Comparison of ENCODE assay signal across 28 mouse cellular contexts in the genomic region with DNA sequence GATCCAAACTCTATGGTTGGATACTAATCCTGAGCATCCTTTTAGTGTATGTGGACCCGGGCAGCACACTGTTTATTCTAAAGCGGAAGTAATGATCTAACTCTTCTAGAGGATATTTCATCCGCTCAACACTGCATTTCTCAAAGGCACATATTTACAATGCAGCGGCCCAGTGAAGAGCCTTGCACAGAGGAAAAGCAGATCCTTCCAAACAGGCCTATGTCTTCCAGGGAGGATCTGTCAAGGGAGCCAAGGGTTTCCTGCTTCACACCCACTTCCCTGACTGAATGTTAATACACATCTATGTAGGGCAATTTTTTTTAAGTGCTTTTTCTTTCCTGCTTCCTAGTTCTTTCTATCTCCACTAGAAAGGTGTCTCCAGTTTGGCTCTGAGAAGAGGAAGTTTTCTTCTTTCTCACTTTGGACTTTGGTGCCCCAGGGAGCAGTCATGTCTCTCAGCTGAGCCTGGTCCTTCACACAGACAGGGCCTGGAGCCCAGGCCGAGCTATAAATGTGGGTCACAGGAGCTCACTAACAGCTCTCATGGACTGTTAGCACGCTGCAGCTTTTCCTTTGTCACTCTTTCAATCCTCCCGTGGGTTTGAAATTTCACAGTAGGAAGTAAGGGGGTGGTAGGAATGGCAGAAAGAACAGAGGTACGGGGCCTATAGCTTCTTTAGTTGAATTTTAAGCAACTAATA.
A peak's percentile ranks its signal among the peaks of the same experiment; 100 is the strongest.
DNase-seq lines count a peak whose midpoint lies in the region; ATAC-seq and TF ChIP-seq lines count a peak whose summit lies in the region.
"Had no signal": no experiment of that assay in that cellular context is flagged by ENCODE, and none has a peak within 500 bp of the region (broad histone marks: within the 10 kb centered on the region; RNA-seq: fewer than 3 reads in every experiment).

No protein-coding gene starts in this region.

- 0 out of 2 replicates have a peak overlapping the region, but pooled peaks have one; percentile 17 for H3K27ac ChIP-seq in hindbrain, embryonic 16.5 days (ENCODE audit: low read depth, low read length)
- no peak overlapping the region for H3K27ac ChIP-seq in hindbrain, embryonic 13.5 days
- peak overlapping the region; percentile 58; the same call in 1 of the 2 replicates for H3K27ac ChIP-seq in lung, embryonic 14.5 days (ENCODE audit: low read depth)
- peak overlapping the region; percentile 26; the same call in 1 of the 2 replicates for H3K27ac ChIP-seq in stomach, embryonic 15.5 days
- H3K27ac ChIP-seq in stomach, postnatal 0 days (replicated peaks), result no peak overlapping the region
- peak overlapping the region; percentile 21; the same call in 1 of the 2 replicates for H3K27ac ChIP-seq in stomach, embryonic 16.5 days (ENCODE audit: low read length)
- H3K27ac ChIP-seq: heart, embryonic 13.5 days; hindbrain, embryonic 15.5 days; liver, embryonic 14.5 days; neural tube, embryonic 12.5 days had no signal

- no peaks in the 10 kb centered on the region; the same call in 1 of the 2 replicates for H3K36me3 ChIP-seq in hindbrain, embryonic 16.5 days (ENCODE audit: control insufficient read depth, insufficient read depth, low read length)
- peaks cover 8% of the 10 kb centered on the region for H3K36me3 ChIP-seq in hindbrain, embryonic 13.5 days
- H3K36me3 ChIP-seq in lung, embryonic 14.5 days (ENCODE audit: insufficient read depth), result peaks cover 8% of the 10 kb centered on the region
- H3K36me3 ChIP-seq in stomach, embryonic 15.5 days, result 0 out of 2 replicates have a peak, but pooled peaks cover 3% of the 10 kb centered on the region
- no peaks in the 10 kb centered on the region for H3K36me3 ChIP-seq in stomach, postnatal 0 days (ENCODE audit: control insufficient read depth, insufficient read depth, low read length)
- H3K36me3 ChIP-seq in stomach, embryonic 16.5 days (ENCODE audit: control insufficient read depth, insufficient read depth, low read length), result no peaks in the 10 kb centered on the region

- H3K9me3 ChIP-seq in hindbrain, embryonic 16.5 days (ENCODE audit: control insufficient read depth, low read length), result no peaks in the 10 kb centered on the region
- no peaks in the 10 kb centered on the region for H3K9me3 ChIP-seq in hindbrain, embryonic 13.5 days
- H3K9me3 ChIP-seq in lung, embryonic 14.5 days (ENCODE audit: low read depth, low read length), result no peaks in the 10 kb centered on the region
- no peaks in the 10 kb centered on the region for H3K9me3 ChIP-seq in stomach, embryonic 15.5 days
- no peaks in the 10 kb centered on the region for H3K9me3 ChIP-seq in stomach, postnatal 0 days (ENCODE audit: control insufficient read depth, low read length)
- H3K9me3 ChIP-seq in stomach, embryonic 16.5 days (replicated peaks; ENCODE audit: control insufficient read depth, low read length), result no peaks in the 10 kb centered on the region
- H3K9me3 ChIP-seq: heart, embryonic 13.5 days; hindbrain, embryonic 15.5 days; neural tube, embryonic 12.5 days had no signal

- no peak overlapping the region for H3K4me3 ChIP-seq in hindbrain, embryonic 16.5 days (ENCODE audit: low read length)
- H3K4me3 ChIP-seq in hindbrain, embryonic 13.5 days, result no peak overlapping the region
- H3K4me3 ChIP-seq in lung, embryonic 14.5 days (ENCODE audit: low read depth, low read length), result no peak overlapping the region
- H3K4me3 ChIP-seq in stomach, embryonic 15.5 days (replicated peaks), result no peak overlapping the region
- no peak overlapping the region for H3K4me3 ChIP-seq in stomach, postnatal 0 days (ENCODE audit: low read depth, low read length)
- no peak overlapping the region for H3K4me3 ChIP-seq in stomach, embryonic 16.5 days (replicated peaks; ENCODE audit: low read length)
- H3K4me3 ChIP-seq: erythroblast, embryonic 14.5 days; heart, embryonic 13.5 days; hindbrain, embryonic 15.5 days; neural tube, embryonic 12.5 days had no signal

- no peak for ATAC-seq in hindbrain, embryonic 16.5 days
- ATAC-seq in hindbrain, embryonic 13.5 days (ENCODE audit: low FRiP score), result no peak
- peak; percentile 57; the same call in 1 of the 2 replicates for ATAC-seq in lung, embryonic 14.5 days (ENCODE audit: insufficient read depth)
- ATAC-seq in stomach, embryonic 15.5 days (ENCODE audit: insufficient read depth, low FRiP score, low read depth), result no peak
- no peak for ATAC-seq in stomach, postnatal 0 days (ENCODE audit: low FRiP score, low TSS enrichment)
- ATAC-seq in stomach, embryonic 16.5 days (ENCODE audit: insufficient read depth, low FRiP score), result no peak
- ATAC-seq: CD4-positive, CD25-positive, alpha-beta regulatory T cell, adult 4 months; forebrain, postnatal 0 days; midbrain, embryonic 16.5 days had no signal

- no peak for TF ChIP-seq CTCF in lung, embryonic 14.5 days (IDR thresholded peaks at IDR 0.05; ENCODE audit: low read depth)
- no peak for TF ChIP-seq CTCF in stomach, postnatal 0 days (IDR thresholded peaks at IDR 0.05; ENCODE audit: low read depth)

- 73% methylated on average over 8 of the region's 8 CpGs for WGBS in hindbrain, embryonic 16.5 days
- 78% methylated on average over 8 of the region's 8 CpGs for whole genome bisulfite sequencing in hindbrain, embryonic 13.5 days
- 47% methylated on average over 8 of the region's 8 CpGs for WGBS in lung, embryonic 14.5 days
- WGBS in stomach, embryonic 15.5 days, result 59% methylated on average over 8 of the region's 8 CpGs
- WGBS in stomach, postnatal 0 days, result 58% methylated on average over 8 of the region's 8 CpGs
- 61% methylated on average over 8 of the region's 8 CpGs for WGBS in stomach, embryonic 16.5 days

- H3K9ac ChIP-seq in hindbrain, embryonic 16.5 days (ENCODE audit: low read depth, low read length), result no peak overlapping the region
- H3K9ac ChIP-seq in hindbrain, embryonic 13.5 days, result no peak overlapping the region
- no peak overlapping the region for H3K9ac ChIP-seq in lung, embryonic 14.5 days
- H3K9ac ChIP-seq in stomach, embryonic 15.5 days, result no peak overlapping the region
- H3K9ac ChIP-seq in stomach, postnatal 0 days (ENCODE audit: low read length), result no peak overlapping the region
- no peak overlapping the region for H3K9ac ChIP-seq in stomach, embryonic 16.5 days (ENCODE audit: low read length)
- H3K9ac ChIP-seq: forebrain, postnatal 0 days; heart, embryonic 13.5 days; hindbrain, embryonic 15.5 days; liver, embryonic 14.5 days; neural tube, embryonic 12.5 days had no signal

- H3K4me2 ChIP-seq in hindbrain, embryonic 16.5 days (ENCODE audit: low read length), result no peak overlapping the region
- no peak overlapping the region for H3K4me2 ChIP-seq in hindbrain, embryonic 13.5 days
- H3K4me2 ChIP-seq in lung, embryonic 14.5 days, result no peak overlapping the region
- H3K4me2 ChIP-seq in stomach, embryonic 15.5 days, result no peak overlapping the region
- H3K4me2 ChIP-seq in stomach, postnatal 0 days (replicated peaks; ENCODE audit: low read depth), result no peak overlapping the region
- H3K4me2 ChIP-seq in stomach, embryonic 16.5 days (ENCODE audit: low read depth, low read length), result no peak overlapping the region
- H3K4me2 ChIP-seq: heart, embryonic 13.5 days; hindbrain, embryonic 15.5 days; midbrain, embryonic 11.5 days; neural tube, embryonic 12.5 days had no signal

- H3K27me3 ChIP-seq in hindbrain, embryonic 16.5 days (replicated peaks; ENCODE audit: control insufficient read depth, insufficient read depth, low read length), result no peaks in the 10 kb centered on the region
- H3K27me3 ChIP-seq in hindbrain, embryonic 13.5 days, result no peaks in the 10 kb centered on the region
- no peaks in the 10 kb centered on the region for H3K27me3 ChIP-seq in lung, embryonic 14.5 days (ENCODE audit: insufficient read depth, low read length)
- H3K27me3 ChIP-seq in stomach, embryonic 15.5 days (replicated peaks), result no peaks in the 10 kb centered on the region
- no peaks in the 10 kb centered on the region for H3K27me3 ChIP-seq in stomach, postnatal 0 days (ENCODE audit: control insufficient read depth, insufficient read depth, low read length)
- H3K27me3 ChIP-seq in stomach, embryonic 16.5 days (ENCODE audit: control insufficient read depth, insufficient read depth, low read length), result no peaks in the 10 kb centered on the region
- H3K27me3 ChIP-seq: heart, embryonic 13.5 days; hindbrain, embryonic 15.5 days; neural tube, embryonic 12.5 days had no signal

- no peaks in the 10 kb centered on the region for H3K4me1 ChIP-seq in hindbrain, embryonic 16.5 days (ENCODE audit: control insufficient read depth, insufficient read depth, low read depth, low read length)
- H3K4me1 ChIP-seq in hindbrain, embryonic 13.5 days (replicated peaks), result peaks cover 13% of the 10 kb centered on the region
- H3K4me1 ChIP-seq in lung, embryonic 14.5 days (ENCODE audit: insufficient read depth), result 0 out of 2 replicates have a peak, but pooled peaks cover 9% of the 10 kb centered on the region
- H3K4me1 ChIP-seq in stomach, embryonic 15.5 days, result no peaks in the 10 kb centered on the region
- H3K4me1 ChIP-seq in stomach, postnatal 0 days (replicated peaks; ENCODE audit: control insufficient read depth, insufficient read depth), result no peaks in the 10 kb centered on the region
- H3K4me1 ChIP-seq in stomach, embryonic 16.5 days (ENCODE audit: control insufficient read depth, insufficient read depth, low read length), result no peaks in the 10 kb centered on the region
- H3K4me1 ChIP-seq: heart, embryonic 13.5 days had no signal

- peak; percentile 64 for DNase-seq in lung, embryonic 14.5 days
- DNase-seq in lung, adult 18-20 months, result no peak
- DNase-seq in stomach, postnatal 0 days (ENCODE audit: low spot score), result no peak
- DNase-seq in neural tube, embryonic 10.5 days (ENCODE audit: extremely low spot score, low spot score), result no peak
- DNase-seq: adrenal gland, postnatal 14 days; cerebellum, adult 18-20 months; cerebellum, postnatal 10 days; forebrain, postnatal 0 days; gastrocnemius, postnatal 14 days; heart, postnatal 10 days; kidney, postnatal 25 days; layer of hippocampus, postnatal 36 days; liver; right cerebral cortex, postnatal 14 days; thymus, adult 2 months; thymus, postnatal 4 days had no signal

- TF ChIP-seq EP300 in stomach, postnatal 0 days (optimal IDR thresholded peaks at IDR 0.05), result no peak

Comparison
In these comparisons a context has a peak if more than half of its experiments do, and no peak if none do; other contexts are left out.
1. H3K27ac ChIP-seq: peak in hindbrain, embryonic 16.5 days (single experiment), lung, embryonic 14.5 days (single experiment), stomach, embryonic 15.5 days (single experiment) and stomach, embryonic 16.5 days (single experiment); none in hindbrain, embryonic 13.5 days (single experiment) and stomach, postnatal 0 days (single experiment).